In genomic region chr1:73995063-73995810, GRCm38 (mm10) we compare ENCODE assay signal across 14 mouse cellular contexts.
DNase-seq lines count a peak whose midpoint lies in the region; ATAC-seq lines count a peak whose summit lies in the region.
"Had no signal": no experiment of that assay in that cellular context is flagged by ENCODE, and none has a peak within 500 bp of the region (broad histone marks: within the 10 kb centered on the region; RNA-seq: fewer than 3 reads in every experiment).

No protein-coding gene starts in this region.

- WGBS in heart, embryonic 10.5 days = 67% methylated on average over 13 of the region's 13 CpGs
- WGBS in lung, embryonic 15.5 days = 72% methylated on average over 13 of the region's 13 CpGs
- WGBS in kidney, embryonic 16.5 days = 87% methylated on average over 13 of the region's 13 CpGs

- peaks cover 24% of the 10 kb centered on the region for H3K27me3 ChIP-seq in heart, embryonic 10.5 days (ENCODE audit: insufficient read depth, poor library complexity, severe bottlenecking)
- no peaks in the 10 kb centered on the region for H3K27me3 ChIP-seq in lung, embryonic 15.5 days
- no peaks in the 10 kb centered on the region for H3K27me3 ChIP-seq in kidney, embryonic 16.5 days (ENCODE audit: insufficient read depth, low read length)
- H3K27me3 ChIP-seq: forebrain, embryonic 12.5 days; liver, embryonic 13.5 days; neural tube, embryonic 15.5 days had no signal

- no peak for ATAC-seq in lung, embryonic 15.5 days (ENCODE audit: borderline replicate concordance, extremely low read depth, low FRiP score, low TSS enrichment)
- ATAC-seq in kidney, embryonic 16.5 days (ENCODE audit: low FRiP score, low TSS enrichment) = no peak

- H3K4me3 ChIP-seq in heart, embryonic 10.5 days = no peak overlapping the region
- no peak overlapping the region for H3K4me3 ChIP-seq in lung, embryonic 15.5 days
- no peak overlapping the region for H3K4me3 ChIP-seq in kidney, embryonic 16.5 days (ENCODE audit: low read length)
- H3K4me3 ChIP-seq: forebrain, embryonic 12.5 days; liver, embryonic 13.5 days; neural tube, embryonic 15.5 days had no signal

- H3K27ac ChIP-seq in heart, embryonic 10.5 days = peak overlapping the region; percentile 56; the same call in 1 of the 2 replicates
- peak overlapping the region; percentile 88 for H3K27ac ChIP-seq in lung, embryonic 15.5 days
- H3K27ac ChIP-seq in kidney, embryonic 16.5 days (ENCODE audit: low read length) = no peak overlapping the region
- H3K27ac ChIP-seq: forebrain, embryonic 12.5 days; liver, embryonic 13.5 days; neural tube, embryonic 15.5 days had no signal

- no peaks in the 10 kb centered on the region for H3K9me3 ChIP-seq in heart, embryonic 10.5 days
- no peaks in the 10 kb centered on the region for H3K9me3 ChIP-seq in lung, embryonic 15.5 days
- H3K9me3 ChIP-seq in kidney, embryonic 16.5 days (ENCODE audit: low read length) = no peaks in the 10 kb centered on the region
- H3K9me3 ChIP-seq: forebrain, embryonic 12.5 days; G1E; liver, embryonic 13.5 days; neural tube, embryonic 15.5 days had no signal

- H3K4me2 ChIP-seq in lung, embryonic 15.5 days = peak overlapping the region; percentile 47
- H3K4me2 ChIP-seq in kidney, embryonic 16.5 days (replicated peaks; ENCODE audit: low read depth, low read length) = no peak overlapping the region
- H3K4me2 ChIP-seq: forebrain, embryonic 12.5 days; liver, embryonic 13.5 days; neural tube, embryonic 15.5 days had no signal

- peaks cover 49% of the 10 kb centered on the region for H3K36me3 ChIP-seq in heart, embryonic 10.5 days
- H3K36me3 ChIP-seq in lung, embryonic 15.5 days = peaks cover 32% of the 10 kb centered on the region
- peaks cover 33% of the 10 kb centered on the region for H3K36me3 ChIP-seq in kidney, embryonic 16.5 days (ENCODE audit: insufficient read depth, low read length)
- H3K36me3 ChIP-seq: forebrain, embryonic 12.5 days; G1E; neural tube, embryonic 15.5 days had no signal

- H3K4me1 ChIP-seq in heart, embryonic 10.5 days = peaks cover 70% of the 10 kb centered on the region
- H3K4me1 ChIP-seq in lung, embryonic 15.5 days = peaks cover 88% of the 10 kb centered on the region
- peaks cover 26% of the 10 kb centered on the region for H3K4me1 ChIP-seq in kidney, embryonic 16.5 days (ENCODE audit: insufficient read depth, low read length)

- H3K9ac ChIP-seq in lung, embryonic 15.5 days = no peak overlapping the region
- H3K9ac ChIP-seq in kidney, embryonic 16.5 days (replicated peaks; ENCODE audit: low read length) = 0 out of 2 replicates have a peak overlapping the region, but pooled peaks have one; percentile 7
- H3K9ac ChIP-seq: forebrain, embryonic 12.5 days; liver, embryonic 13.5 days; neural tube, embryonic 15.5 days had no signal

- DNase-seq in heart, embryonic 10.5 days (ENCODE audit: low spot score) = no peak
- DNase-seq in heart, adult 18-20 months = no peak
- no peak for DNase-seq in lung, adult 18-20 months
- DNase-seq in MN1 (ENCODE audit: low spot score) = no peak
- no peak for DNase-seq in cerebellum, adult 11-12 months
- DNase-seq: cerebellum, adult 11 months; layer of hippocampus, adult 9-11 months; liver, embryonic 13.5 days; retina, postnatal 1 day had no signal
